Mouse (Mus musculus) heart, adult 9 months (tissue): ENCODE data around the gene Cnbp.

ENCODE experiments used
- DNase-seq, 2 experiments: peaks; one replicate each; pipeline ENCODE4 v3.0.0; 2022; ENCODE audit warnings: low spot score in 2 of 2

Cnbp gene

DNA sequence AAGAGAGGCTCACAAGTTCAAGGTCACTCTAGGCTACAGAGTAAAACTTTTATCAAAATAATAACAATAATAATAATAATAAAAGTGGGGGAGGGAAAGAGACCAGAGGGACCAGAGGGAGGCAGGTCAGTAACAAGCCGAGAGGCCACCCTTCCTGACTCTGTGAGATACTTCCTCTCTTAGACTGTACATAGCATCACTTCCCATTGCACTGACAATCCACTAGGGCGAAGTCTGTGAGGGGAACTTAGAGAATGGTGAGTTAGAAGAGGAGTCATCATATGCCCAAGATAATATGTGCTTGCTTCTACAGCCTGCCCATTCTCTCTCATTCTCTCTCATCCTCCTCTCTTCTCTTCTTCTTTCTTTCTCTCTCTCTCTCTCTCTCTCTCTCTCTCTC lies 44.9 kb downstream of the Cnbp start:
- DNase-seq, result peak in 1 of 2 experiments; percentile 41

DNA sequence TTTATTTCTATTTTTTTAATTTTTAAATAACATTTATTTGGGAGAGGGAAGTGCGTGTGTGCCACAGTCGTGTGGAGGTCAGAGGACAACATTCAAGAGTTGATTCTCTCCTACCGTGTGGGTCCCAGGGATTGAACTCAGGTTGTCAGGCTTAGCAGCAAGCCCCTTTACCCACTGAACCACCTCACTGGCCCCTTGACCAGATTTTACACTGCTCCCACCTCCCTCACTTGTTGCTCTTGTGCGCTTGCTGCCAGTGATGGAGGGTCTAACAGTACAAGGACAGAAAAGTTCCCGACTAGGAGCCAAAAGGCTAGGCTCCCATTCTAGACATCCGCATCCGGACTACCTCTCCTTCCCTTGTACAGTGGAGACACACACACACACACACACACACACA lies 45.5 kb downstream of the Cnbp start:
- DNase-seq, result no peak

GRCm38 (mm10) chr6:87804886-87805285 lies 46.0 kb downstream of the Cnbp start:
- no peak for DNase-seq

- no peak for DNase-seq
Measured at GRCm38 (mm10) chr6:87804036-87804435, 46.9 kb downstream of the Cnbp start.

DNA sequence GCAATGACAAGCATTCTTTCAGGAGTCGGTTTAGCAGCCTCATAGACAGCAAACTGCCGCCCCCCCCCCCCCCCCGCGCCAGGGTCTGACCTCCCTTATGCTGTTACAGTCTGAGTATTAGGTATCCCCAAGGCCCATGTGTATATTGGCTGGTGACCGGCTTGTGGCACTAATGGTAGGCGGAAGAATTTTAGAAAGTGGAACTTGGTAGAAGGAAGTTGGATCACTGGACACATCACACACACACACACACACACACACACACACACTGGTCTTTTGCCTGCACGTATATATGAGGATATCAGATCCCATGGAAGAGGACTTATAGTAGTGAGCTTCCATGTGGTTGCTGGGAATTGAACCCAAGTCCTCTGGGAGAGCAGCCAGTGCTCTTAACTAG lies 48.4 kb downstream of the Cnbp start:
- no peak for DNase-seq

GRCm38 (mm10) chr6:87799576-87799975 lies 51.3 kb downstream of the Cnbp start:
- no peak for DNase-seq

DNA sequence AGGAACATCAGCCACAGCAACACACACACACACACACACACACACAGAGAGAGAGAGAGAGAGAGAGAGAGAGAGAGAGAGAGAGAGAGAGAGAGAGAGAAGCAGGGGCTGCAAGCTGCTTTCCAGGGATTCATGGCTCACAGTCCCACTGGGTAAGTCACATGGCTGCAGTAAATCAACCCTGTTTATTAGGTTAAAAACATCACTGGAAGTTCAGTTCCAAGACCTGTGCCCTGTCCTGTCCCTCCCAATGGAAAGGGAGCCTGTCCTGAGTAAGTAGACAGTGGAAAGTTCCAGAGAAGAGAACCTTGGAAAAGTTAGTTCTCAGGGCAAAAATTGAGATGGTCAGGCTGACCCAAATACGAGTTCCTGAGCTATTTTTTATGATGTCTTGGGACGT lies 53.6 kb downstream of the Cnbp start:
- DNase-seq, result no peak

- DNase-seq, result no peak
Measured at GRCm38 (mm10) chr6:87796251-87796880, 54.5 kb downstream of the Cnbp start.

GRCm38 (mm10) chr6:87795385-87796150 lies 55.3 kb downstream of the Cnbp start:
- no peak for DNase-seq

- DNase-seq, result no peak
Measured at GRCm38 (mm10) chr6:87793821-87794510, 56.9 kb downstream of the Cnbp start.
